Mouse (Mus musculus) kidney, adult 18-20 months (tissue): ENCODE data around the gene Baiap2.

Experiments used
- DNase-seq: peaks from one replicate; pipeline ENCODE4 v3.0.0; 2021

Gene Baiap2

GRCm38 (mm10) chr11:120014758-120015157 is 72.2 kb downstream of the Baiap2 start:
- DNase-seq: no peak

DNA sequence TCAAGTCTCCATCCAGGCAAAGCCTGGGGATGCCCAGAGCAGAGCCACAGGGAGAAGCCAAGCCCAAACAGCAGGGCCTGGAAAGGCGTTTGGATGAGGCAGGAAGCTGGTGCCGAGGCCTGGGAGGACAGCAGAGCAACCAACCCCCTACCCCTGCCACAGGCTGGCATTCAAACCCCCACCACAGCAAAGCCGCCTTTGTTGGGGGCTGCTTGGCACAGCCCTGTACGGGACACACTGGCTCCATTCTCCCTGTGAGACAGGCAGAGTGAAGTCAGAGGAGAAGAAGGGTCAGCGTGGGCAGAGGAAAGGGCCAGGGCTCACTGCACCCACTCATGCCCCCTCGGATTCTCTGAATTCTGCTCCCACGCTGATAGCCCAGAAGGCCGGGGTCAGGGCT is 74.4 kb downstream of the Baiap2 start:
- DNase-seq: no peak

DNA sequence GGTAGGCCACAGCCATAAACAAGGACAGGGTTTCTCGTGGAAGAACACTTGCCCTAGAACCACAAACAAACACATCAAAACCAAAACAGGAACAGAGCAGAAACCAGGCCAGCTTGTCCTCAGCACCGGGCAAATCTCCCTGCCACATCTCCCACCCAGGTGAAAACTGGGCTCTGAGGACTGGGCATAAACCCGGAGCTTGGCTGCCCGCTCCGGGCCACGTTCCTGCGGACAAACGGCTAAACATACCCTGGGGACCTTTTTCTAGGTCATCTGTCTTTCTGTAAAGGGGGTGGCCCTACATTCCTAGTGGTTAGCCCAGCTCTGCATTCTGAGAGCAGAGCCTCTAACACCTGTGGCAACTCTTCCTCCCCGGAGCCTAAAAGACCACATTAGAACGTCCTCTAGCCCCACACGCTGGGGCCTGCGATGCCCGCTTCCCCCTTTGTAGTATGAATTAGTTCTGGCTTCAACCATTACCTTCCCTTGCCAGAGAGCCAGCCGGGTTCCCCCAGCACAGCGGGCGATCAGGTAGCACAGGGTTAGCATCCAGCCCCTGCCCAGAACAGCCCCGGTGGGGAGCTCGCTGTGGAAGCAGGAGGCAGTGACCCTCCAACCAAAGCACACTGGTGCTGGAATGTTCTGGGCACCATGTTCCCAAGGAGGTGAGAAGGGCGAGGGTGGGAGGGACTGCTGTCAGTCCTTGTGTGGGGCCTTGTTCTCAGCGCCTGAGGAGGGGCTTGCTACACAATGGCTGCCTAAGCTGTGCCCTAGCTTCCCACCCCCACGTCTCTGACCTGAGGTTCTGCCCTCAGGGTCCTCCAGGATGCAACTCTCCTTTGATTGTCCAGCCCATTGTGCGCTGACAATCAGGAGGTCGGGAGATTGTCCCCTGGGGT is 77.2 kb downstream of the Baiap2 start:
- no peak for DNase-seq

DNA sequence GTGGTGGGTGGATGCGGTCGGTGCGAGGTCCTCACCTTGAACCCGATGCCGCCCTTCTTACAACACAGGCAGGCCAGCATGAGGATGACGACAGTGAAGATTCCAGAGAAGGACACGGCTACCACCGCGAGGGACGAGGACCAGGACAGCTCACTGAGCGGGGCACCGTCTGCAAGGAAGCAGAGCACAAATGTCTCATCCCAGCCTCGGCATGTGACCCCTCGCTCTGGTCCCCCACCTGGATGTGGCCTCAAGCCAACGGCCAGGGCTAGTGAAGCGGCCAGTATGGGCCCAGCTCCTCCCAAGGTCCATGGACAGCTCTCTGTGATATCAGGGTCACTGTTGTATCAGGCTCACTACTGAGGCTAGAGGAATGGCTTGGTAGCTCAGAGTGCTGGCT is 78.8 kb downstream of the Baiap2 start:
- no peak for DNase-seq

DNA sequence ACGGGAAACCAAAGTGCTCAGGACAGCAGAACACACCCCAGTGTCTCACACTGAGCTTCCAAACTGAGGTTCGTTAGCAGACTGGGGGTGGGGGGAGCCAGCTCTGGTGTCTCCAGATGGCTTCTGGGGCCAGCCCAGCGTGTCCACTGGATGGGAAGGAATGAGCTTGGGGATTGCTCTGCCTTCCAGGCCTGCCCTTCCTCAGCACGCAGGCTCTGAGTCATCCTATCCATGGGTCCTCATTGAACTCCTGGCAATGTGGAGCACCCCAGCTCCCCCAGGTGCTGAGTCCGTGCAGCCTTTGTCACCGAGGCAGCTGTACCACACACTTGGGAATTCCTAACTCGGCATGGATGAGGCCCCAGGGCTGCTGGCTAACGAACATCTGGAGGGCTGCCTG is 79.7 kb downstream of the Baiap2 start:
- no peak for DNase-seq

DNA sequence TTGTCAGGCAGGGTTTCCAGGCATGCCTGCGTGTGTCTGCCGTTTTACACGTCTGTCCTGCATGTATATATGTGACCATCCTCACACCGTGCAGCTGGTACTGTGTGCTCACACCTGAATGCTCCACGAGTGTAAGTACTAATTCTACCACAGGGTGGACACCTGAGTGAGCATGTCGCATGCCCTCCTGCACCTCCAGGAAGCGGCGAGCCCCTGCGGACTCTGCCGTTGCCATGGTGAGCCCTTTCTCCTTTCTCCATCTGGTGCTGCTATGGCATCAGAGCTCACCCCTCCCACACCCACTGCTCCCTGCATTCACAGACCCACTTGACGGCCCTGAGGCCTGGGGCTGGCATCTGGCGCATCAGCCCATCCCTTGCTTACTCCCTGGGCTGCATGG is 80.3 kb downstream of the Baiap2 start:
- DNase-seq: no peak

DNA sequence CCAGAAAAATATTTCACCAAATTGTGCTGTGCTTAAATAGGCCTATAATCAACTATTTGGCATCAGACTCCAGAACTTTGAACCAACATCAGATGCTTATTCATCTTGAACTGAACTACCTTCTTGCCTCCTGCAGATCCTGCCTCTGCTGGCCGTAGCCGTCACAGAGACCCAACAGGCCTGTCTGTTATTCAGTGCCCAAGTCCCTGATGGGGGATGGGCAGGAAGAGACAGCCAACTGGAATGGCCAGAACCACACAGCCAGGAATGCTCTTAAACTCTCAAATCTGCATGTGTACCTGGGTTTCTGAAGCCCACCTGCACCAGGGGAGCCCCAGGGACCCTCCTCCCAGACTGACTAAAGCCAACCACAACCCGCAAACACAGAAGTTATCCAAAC is 84.4 kb downstream of the Baiap2 start:
- DNase-seq: no peak

DNA sequence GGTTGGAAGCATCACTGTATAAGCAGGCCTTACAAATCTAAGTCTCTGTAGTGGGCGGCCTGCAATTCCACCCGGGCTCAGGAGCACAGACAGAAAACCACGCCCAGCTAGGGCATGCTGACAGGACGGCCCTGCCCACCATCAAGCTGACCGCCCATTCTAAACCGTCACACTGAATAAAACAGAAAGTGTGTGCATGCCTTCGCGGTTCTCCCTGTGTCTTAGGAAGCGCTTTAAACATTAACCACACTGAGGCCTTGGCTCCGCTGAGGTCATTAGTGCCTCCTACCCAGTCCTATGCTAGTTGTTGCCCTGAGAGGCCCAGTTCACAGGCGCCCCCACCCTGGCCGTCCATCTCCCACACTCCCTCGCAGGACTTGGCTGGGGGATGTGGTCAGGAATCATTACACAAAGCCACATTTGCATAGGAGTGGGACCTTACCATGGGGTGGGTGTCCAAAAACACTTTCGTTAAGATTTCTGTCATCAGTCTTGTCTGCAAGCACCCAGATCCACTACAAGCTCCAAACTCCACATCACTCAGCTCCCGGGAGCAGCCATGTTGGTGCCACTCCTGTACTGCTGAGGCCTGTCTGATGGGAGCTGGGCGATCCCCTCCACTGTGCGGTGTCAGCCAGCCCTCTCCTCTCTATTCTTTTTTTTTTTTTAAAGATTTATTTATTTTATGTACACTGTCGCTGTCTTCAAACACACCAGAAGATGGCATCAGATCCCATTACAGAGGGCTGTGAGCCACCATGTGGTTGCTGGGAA is 85.9 kb downstream of the Baiap2 start:
- DNase-seq: peak; percentile 77

GRCm38 (mm10) chr11:120029431-120030144 is 87.0 kb downstream of the Baiap2 start:
- DNase-seq: peak; percentile 84

DNA sequence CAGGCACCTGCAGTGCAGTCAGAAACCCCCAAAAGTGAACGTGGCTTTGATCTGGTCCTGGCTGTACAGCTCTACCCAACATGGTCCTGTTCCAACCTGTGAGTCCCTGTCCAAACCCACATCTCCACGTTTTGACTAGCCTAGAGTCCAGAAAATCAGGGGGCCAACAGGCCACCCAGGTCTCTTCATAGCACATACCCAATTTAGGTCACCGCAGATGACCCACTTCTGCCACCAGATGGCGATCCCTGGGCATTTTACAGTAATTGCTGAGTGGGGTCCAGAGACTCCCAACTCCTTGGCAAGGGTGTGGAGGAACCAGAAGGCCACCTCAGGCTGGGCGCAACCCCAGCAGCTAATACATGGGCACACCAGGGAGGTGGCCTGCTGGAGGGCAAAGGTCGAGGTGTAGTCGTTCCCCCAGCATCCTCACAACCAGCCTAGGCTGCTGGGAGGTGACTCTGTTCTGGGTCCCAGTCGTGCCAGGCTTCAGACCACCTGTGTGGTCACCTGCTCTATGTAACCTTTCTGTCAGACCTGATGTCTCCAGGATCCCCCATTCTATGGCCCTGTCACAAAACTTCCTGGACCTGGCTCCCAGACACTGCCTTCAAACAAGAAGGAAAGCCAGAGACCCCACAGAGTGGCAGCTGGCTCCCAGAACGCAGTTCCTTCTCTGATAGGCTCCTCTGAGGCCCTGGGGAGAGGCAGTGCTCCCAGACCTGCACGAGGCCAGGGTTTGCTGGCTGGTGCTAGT is 87.8 kb downstream of the Baiap2 start:
- peak; percentile 68 for DNase-seq

DNA sequence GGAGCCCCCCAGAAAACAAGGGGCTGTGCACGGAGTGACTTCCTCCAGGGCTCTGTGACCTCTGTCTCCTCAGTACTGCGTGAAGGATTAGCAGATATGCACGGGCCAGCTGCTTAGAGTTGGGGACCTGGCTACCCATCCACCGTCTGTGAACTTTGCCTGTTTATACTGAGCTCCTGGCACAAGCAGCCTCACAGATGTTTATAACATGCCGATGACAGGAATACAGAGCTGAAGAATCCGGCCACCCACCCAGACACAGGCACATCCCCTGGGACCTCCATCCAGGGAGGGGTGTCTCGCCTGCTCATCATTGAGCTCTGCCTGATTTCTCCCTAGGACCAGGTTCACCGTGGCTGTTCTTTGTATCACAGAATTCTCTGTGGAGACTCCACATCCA is 89.5 kb downstream of the Baiap2 start:
- DNase-seq: no peak

DNA sequence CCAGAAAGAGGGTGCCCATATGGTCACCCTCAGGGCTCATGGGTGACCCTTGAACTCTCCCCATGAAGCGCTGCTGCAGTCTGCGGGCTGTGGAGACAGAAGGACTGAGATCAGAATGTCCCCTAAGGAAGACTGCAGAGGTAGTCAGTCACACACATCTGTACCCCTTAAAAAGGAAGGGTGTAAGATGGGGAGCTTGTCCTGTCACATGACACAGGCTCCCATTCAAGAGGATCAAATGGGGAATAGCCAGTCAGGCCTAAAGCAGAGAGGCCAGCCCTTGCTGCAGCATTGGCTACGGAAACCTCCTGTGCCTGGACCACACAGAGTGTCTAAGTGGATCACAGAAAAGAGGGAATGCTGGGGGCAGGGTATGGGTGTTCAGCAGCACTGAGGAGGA is 90.9 kb downstream of the Baiap2 start:
- DNase-seq: no peak

DNA sequence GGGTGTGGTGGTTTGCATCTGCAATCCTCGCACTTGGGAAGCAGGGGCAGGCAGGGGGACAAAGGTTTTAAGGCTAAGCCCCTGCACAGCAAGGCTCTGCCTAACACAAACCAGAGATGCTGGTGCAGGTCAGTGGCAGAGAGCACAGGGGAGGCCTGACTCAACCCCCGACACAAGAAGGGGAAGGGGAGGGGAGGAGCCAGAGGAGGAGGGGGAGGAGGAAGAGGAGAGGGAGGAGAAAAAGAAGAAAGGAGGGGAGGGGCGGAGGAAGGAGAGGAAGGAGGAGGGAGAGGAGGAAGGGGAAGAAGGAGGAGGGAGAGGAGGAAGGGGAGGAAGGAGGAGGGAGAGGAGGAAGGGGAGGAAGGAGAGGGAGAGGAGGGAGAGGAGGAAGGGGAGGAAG is 91.7 kb downstream of the Baiap2 start:
- DNase-seq: no peak

DNA sequence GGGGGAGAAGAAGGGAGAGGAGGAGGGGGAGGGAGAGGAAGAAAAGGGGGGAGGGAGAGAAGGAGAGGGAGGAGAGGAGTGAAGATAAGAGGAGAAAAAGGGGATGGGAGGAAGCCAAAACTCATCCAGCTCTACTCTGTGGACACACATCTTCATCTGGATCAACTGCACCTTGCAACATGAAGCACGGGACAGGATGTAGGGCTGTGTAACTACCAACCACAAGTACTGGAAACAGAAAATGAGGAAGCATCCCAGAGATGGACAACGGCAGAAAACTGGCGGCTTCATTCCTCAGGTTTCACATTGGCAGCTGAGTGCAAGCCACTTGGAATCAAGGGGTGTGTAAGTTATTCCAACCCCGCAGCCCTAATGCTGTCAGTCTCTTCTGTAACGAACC is 92.2 kb downstream of the Baiap2 start:
- no peak for DNase-seq

DNA sequence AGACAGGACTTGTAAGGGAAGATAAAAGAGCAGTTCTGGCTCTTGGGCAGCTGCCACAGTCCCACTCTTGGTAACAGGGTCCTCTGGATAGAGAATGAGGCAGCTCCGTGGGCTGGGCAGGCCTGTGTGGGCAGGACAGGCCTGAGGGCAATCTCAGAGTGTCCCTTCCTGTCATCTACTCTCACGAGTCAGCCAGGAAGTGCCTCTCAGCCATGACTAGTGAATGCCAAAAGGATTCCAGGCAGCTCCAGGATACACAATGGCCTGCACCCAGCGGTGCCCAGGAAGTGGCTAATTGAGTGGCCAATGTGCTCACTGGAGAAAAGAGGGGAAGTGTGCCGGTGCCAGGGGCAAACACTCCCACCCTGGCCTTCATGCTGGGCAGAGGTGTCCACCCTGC is 97.0 kb downstream of the Baiap2 start:
- no peak for DNase-seq

DNA sequence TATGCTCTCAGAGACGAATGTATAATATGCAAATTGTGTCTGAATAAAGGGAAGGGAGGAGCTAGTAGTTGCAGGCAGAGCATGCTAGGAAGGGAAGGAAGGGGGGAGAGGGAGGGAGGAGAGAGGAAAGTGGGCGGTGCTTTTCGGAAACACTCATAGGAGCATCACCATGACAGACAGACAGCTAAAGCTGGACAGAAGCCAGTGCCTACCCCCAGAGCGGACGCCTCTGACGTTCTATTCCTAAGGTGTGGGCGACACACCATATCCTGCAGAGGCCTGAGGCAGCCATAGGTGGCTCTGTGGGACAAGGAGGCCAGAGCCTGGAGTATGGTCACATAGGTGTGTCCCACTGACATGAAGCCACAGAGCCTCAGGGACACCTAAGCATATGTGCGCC is 97.9 kb downstream of the Baiap2 start:
- no peak for DNase-seq

- DNase-seq: peak; percentile 67
Measured at GRCm38 (mm10) chr11:120041191-120042123, 98.9 kb downstream of the Baiap2 start.

- DNase-seq: no peak
Measured at GRCm38 (mm10) chr11:120042141-120042838, 99.7 kb downstream of the Baiap2 start.

DNA sequence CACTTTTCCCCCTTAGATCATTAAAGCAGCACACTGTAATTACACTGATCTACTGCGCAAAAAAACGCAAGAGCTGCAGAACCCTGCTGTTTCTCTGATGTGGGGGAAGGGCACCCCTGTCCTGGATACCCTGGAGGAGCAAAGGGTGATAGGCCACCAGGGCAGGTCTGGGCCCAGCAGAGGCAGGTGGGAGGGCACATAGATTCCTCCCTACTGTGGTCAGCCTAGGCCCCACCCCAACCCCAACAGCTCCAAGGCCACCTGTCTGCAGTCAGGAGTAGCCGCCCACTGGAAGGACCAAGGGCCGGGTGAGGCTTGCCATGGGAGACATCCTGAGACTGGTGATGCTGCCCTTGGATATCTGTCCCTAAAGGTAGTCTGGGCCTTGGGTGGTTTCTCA is 102.8 kb downstream of the Baiap2 start:
- DNase-seq: no peak

- DNase-seq: no peak
Measured at GRCm38 (mm10) chr11:120045839-120046552, 103.4 kb downstream of the Baiap2 start.
